Mouse (Mus musculus) gastrocnemius, adult 2 months (tissue): ENCODE measurements at regions not wholly inside any gene's neighbourhood (a gene's known extent, or its start where the extent isn't known, plus 50 kb on each side); places are given as distances from the start of the nearest gene placed in this dataset.

Source experiments
- DNase-seq: peaks from one replicate; pipeline ENCODE4 v3.0.0; 2022
- H3K27ac ChIP-seq: fragments of 200-600 bp; 2 replicates; pipeline ENCODE4 v1.8.1; 2022; ENCODE audit warnings: mild to moderate bottlenecking
- H3K4me3 ChIP-seq: fragments of 200-600 bp; 2 replicates; pipeline ENCODE4 v1.8.1; 2022; ENCODE audit warnings: mild to moderate bottlenecking, moderate library complexity
- CTCF ChIP-seq: fragments of 200-600 bp; IDR thresholded peaks from 2 replicates; pipeline ENCODE4 v1.8.1; 2022; ENCODE audit warnings: antibody characterized with exemption, mild to moderate bottlenecking, moderate library complexity
- intact Hi-C: fragments of 180-260 bp; cut with DNase I; formaldehyde crosslinking; loops from one replicate; pipeline ENCODE4 v1.15.1; 2025

GRCm38 (mm10) chr17:48776502-48776902 is 155.7 kb upstream of the Lrfn2 start:
- intact Hi-C loops = no loop called here
- Histone ChIP-seq H3K4me3 (no peak overlapping the region), H3K27ac (no peak overlapping the region)
- TF ChIP-seq CTCF = no peak
- no peak for DNase-seq

GRCm38 (mm10) chr17:48780217-48780616 is 152.0 kb upstream of the Lrfn2 start:
- H3K4me3 ChIP-seq = no peak overlapping the region
- DNase-seq = no peak
- no peak overlapping the region for H3K27ac ChIP-seq
- no peak for TF ChIP-seq CTCF
- intact Hi-C loops = no loop called here

GRCm38 (mm10) chr17:48784417-48784816 is 147.8 kb upstream of the Lrfn2 start:
- intact Hi-C loops = no loop called here

GRCm38 (mm10) chr17:48786501-48786900 is 145.7 kb upstream of the Lrfn2 start:
- no peak overlapping the region for H3K4me3 ChIP-seq
- no peak for DNase-seq
- TF ChIP-seq CTCF = no peak

More at GRCm38 (mm10) chr17:48784417-48784816, 147.8 kb upstream of the Lrfn2 start:
- no peak for TF ChIP-seq CTCF
- H3K4me3 ChIP-seq = no peak overlapping the region
- peak; percentile 31 for DNase-seq
- H3K27ac ChIP-seq = no peak overlapping the region

GRCm38 (mm10) chr17:48789846-48790245 is 142.3 kb upstream of the Lrfn2 start:
- H3K4me3 ChIP-seq = no peak overlapping the region
- no peak overlapping the region for H3K27ac ChIP-seq
- intact Hi-C loops = no loop called here
- no peak for DNase-seq
- TF ChIP-seq CTCF = no peak

More at GRCm38 (mm10) chr17:48786501-48786900, 145.7 kb upstream of the Lrfn2 start:
- intact Hi-C loops = no loop called here
- H3K27ac ChIP-seq = no peak overlapping the region

GRCm38 (mm10) chr17:48790526-48790925 is 141.7 kb upstream of the Lrfn2 start:
- TF ChIP-seq CTCF = no peak
- Histone ChIP-seq H3K27ac (no peak overlapping the region), H3K4me3 (no peak overlapping the region)
- intact Hi-C loops = no loop called here
- DNase-seq = no peak

- no peak for DNase-seq
- intact Hi-C loops = no loop called here
- Histone ChIP-seq H3K4me3 (no peak overlapping the region), H3K27ac (no peak overlapping the region)
- TF ChIP-seq CTCF = no peak
Observed at GRCm38 (mm10) chr17:48792954-48793353, 139.2 kb upstream of the Lrfn2 start.

GRCm38 (mm10) chr17:48795773-48796172 is 136.4 kb upstream of the Lrfn2 start:
- Histone ChIP-seq H3K27ac (no peak overlapping the region), H3K4me3 (no peak overlapping the region)
- intact Hi-C loops = no loop called here
- no peak for TF ChIP-seq CTCF
- DNase-seq = no peak

GRCm38 (mm10) chr17:48798196-48798595 is 134.0 kb upstream of the Lrfn2 start:
- no peak overlapping the region for H3K4me3 ChIP-seq
- intact Hi-C loops = no loop called here
- no peak overlapping the region for H3K27ac ChIP-seq
- TF ChIP-seq CTCF = no peak
- DNase-seq = no peak

GRCm38 (mm10) chr17:48802673-48803072 is 129.5 kb upstream of the Lrfn2 start:
- Histone ChIP-seq H3K27ac (no peak overlapping the region), H3K4me3 (no peak overlapping the region)
- intact Hi-C loops = no loop called here
- no peak for DNase-seq
- no peak for TF ChIP-seq CTCF

- DNase-seq = no peak
- intact Hi-C loops = no loop called here
- H3K4me3 ChIP-seq = no peak overlapping the region
- H3K27ac ChIP-seq = no peak overlapping the region
- TF ChIP-seq CTCF = no peak
Observed at GRCm38 (mm10) chr17:48807905-48808304, 124.3 kb upstream of the Lrfn2 start.

- Histone ChIP-seq H3K27ac (no peak overlapping the region), H3K4me3 (no peak overlapping the region)
- DNase-seq = no peak
- intact Hi-C loops = no loop called here
- TF ChIP-seq CTCF = no peak
Observed at GRCm38 (mm10) chr17:48814753-48815504, 117.2 kb upstream of the Lrfn2 start.

GRCm38 (mm10) chr17:48816588-48817324 is 115.4 kb upstream of the Lrfn2 start:
- peak overlapping the region; percentile 40; the same call in 1 of the 2 replicates for H3K27ac ChIP-seq
- intact Hi-C loops = no loop called here
- DNase-seq = peak; percentile 29
- no peak for TF ChIP-seq CTCF
- no peak overlapping the region for H3K4me3 ChIP-seq
